Mouse (Mus musculus): Measurements from ENCODE around the gene Ddx18. TPM values are rescaled to one million over a fixed set of nuclear protein-coding genes. Genes with fewer than 3 reads are reported as not detected.

The Ddx18 gene
- polyA plus RNA-seq, 1 experiment from 2014 or later, result 79.7 TPM

DNA sequence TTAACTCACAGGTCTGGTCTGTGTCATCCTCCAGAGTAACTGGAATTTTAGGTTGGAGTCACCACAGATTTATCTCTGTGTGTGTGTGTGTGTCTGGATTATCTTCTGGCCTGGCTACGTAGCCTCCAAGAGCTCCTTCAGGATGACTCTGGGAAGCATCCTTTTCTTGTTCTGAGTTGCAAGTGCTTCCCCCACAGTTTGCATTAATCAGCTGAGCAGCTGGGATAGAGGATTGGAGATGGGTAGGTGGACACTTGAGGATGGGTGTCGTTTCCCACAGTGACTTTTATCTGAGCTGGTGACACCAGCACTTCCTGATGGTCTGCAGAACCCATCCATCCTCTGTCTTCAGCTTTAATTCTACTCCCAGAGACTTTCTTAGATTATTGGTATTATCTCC, 20.9 kb downstream of the Ddx18 start:
- H3K27me3 ChIP-seq (ENCODE audit: control insufficient read depth, insufficient read depth, low read length), result no peaks in the 10 kb centered on the region
- no peaks in the 10 kb centered on the region; the same call in 1 of the 2 replicates for H3K36me3 ChIP-seq (ENCODE audit: control insufficient read depth, insufficient read depth, low read length)
- H3K9me3 ChIP-seq (ENCODE audit: control insufficient read depth, low read length), result no peaks in the 10 kb centered on the region
- 80% methylated on average over 2 of the region's 2 CpGs for WGBS
- H3K27ac ChIP-seq (ENCODE audit: low read depth, low read length), result no peak overlapping the region
- no peak for DNase-seq (ENCODE audit: low spot score)
- no peaks in the 10 kb centered on the region for H3K4me1 ChIP-seq (replicated peaks; ENCODE audit: control insufficient read depth, insufficient read depth, low read length)
- no peak overlapping the region for H3K4me3 ChIP-seq (ENCODE audit: low read depth, low read length)
- no peak overlapping the region for H3K4me2 ChIP-seq (ENCODE audit: low read depth, low read length, severe bottlenecking)
- ATAC-seq (replicated peaks; ENCODE audit: low FRiP score), result no peak
- H3K9ac ChIP-seq (ENCODE audit: low read length), result no peak overlapping the region

DNA sequence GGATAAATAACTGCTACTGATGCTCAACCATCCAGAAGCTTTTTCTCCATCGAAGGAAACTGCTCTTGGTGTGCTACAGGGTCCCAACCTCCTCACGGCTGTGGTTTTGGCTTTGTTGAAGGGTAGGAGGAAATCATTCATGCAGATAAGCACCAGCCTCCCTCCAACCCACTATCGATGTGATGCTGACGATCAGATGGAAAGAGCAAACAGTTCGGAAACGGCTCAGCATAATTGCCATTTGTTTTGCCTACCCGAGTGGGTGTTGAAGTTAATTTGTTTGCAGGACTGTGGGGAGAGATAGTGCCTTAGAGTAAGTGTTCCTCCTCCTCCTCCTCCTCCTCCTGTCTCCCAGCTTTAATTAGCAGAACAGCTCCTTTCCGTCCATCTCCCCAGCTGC, 27.4 kb downstream of the Ddx18 start:
- no peak overlapping the region for H3K4me3 ChIP-seq (ENCODE audit: low read depth, low read length)
- H3K9me3 ChIP-seq (ENCODE audit: control insufficient read depth, low read length), result no peaks in the 10 kb centered on the region
- WGBS, result 73% methylated on average over 8 of the region's 8 CpGs
- H3K4me1 ChIP-seq (replicated peaks; ENCODE audit: control insufficient read depth, insufficient read depth, low read length), result no peaks in the 10 kb centered on the region
- H3K36me3 ChIP-seq (ENCODE audit: control insufficient read depth, insufficient read depth, low read length), result no peaks in the 10 kb centered on the region
- H3K27me3 ChIP-seq (ENCODE audit: control insufficient read depth, insufficient read depth, low read length), result no peaks in the 10 kb centered on the region
- no peak overlapping the region for H3K9ac ChIP-seq (ENCODE audit: low read length)
- DNase-seq (ENCODE audit: low spot score), result no peak
- H3K4me2 ChIP-seq (ENCODE audit: low read depth, low read length, severe bottlenecking), result no peak overlapping the region
- H3K27ac ChIP-seq (ENCODE audit: low read depth, low read length), result no peak overlapping the region
- no peak for ATAC-seq (replicated peaks; ENCODE audit: low FRiP score)

GRCm38 (mm10) chr1:121531439-121531838, 36.4 kb downstream of the Ddx18 start:
- 77% methylated on average over 7 of the region's 7 CpGs for WGBS
- Histone ChIP-seq H3K9ac (ENCODE audit: low read length) (no peak overlapping the region), H3K27me3 (ENCODE audit: control insufficient read depth, insufficient read depth, low read length) (peaks cover 18% of the 10 kb centered on the region), H3K4me2 (ENCODE audit: low read depth, low read length, severe bottlenecking) (no peak overlapping the region), H3K36me3 (ENCODE audit: control insufficient read depth, insufficient read depth, low read length) (no peaks in the 10 kb centered on the region), H3K9me3 (ENCODE audit: control insufficient read depth, low read length) (no peaks in the 10 kb centered on the region), H3K4me1 (replicated peaks; ENCODE audit: control insufficient read depth, insufficient read depth, low read length) (peaks cover 5% of the 10 kb centered on the region; the same call in 1 of the 2 replicates), H3K27ac (ENCODE audit: low read depth, low read length) (no peak overlapping the region), H3K4me3 (ENCODE audit: low read depth, low read length) (no peak overlapping the region)
- no peak for DNase-seq (ENCODE audit: low spot score)
- no peak for ATAC-seq (replicated peaks; ENCODE audit: low FRiP score)

DNA sequence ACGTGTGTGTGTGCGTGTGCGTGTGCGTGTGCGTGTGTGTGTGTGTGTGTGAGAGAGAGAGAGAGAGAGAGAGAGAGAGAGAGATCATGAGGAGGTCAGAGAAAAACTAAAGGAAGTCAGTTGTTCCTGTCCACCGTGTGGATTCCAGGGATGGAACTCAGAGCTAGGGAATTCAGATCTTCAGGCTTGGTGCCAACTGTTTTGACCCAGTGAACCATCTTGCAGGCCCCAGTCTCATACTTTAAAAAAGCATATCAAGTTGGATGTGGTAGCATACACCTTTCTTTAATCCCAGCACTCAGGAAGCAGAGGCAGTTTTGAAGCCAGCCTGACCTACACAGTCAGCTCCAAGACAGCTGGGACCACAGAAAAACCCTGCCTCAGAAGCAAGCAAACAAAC, 38.5 kb downstream of the Ddx18 start:
- no peak for ATAC-seq (replicated peaks; ENCODE audit: low FRiP score)
- Histone ChIP-seq H3K27me3 (ENCODE audit: control insufficient read depth, insufficient read depth, low read length) (peaks cover 18% of the 10 kb centered on the region), H3K9me3 (ENCODE audit: control insufficient read depth, low read length) (no peaks in the 10 kb centered on the region), H3K4me3 (ENCODE audit: low read depth, low read length) (no peak overlapping the region), H3K4me1 (replicated peaks; ENCODE audit: control insufficient read depth, insufficient read depth, low read length) (peaks cover 5% of the 10 kb centered on the region; the same call in 1 of the 2 replicates), H3K27ac (ENCODE audit: low read depth, low read length) (no peak overlapping the region), H3K4me2 (ENCODE audit: low read depth, low read length, severe bottlenecking) (no peak overlapping the region), H3K36me3 (ENCODE audit: control insufficient read depth, insufficient read depth, low read length) (no peaks in the 10 kb centered on the region), H3K9ac (ENCODE audit: low read length) (no peak overlapping the region)
- no peak for DNase-seq (ENCODE audit: low spot score)
- WGBS, result 85% methylated on average over 6 of the region's 6 CpGs

- no peak within 1 kb of the TSS for H3K9ac ChIP-seq (ENCODE audit: low read length)
- no peaks in the 10 kb centered on the region for H3K9me3 ChIP-seq (ENCODE audit: control insufficient read depth, low read length)
- DNase-seq (ENCODE audit: low spot score) (peak; percentile 77), ATAC-seq (replicated peaks; ENCODE audit: low FRiP score) (peak; percentile 96)
- WGBS, result 8% methylated on average over 11 of the region's 11 CpGs
- H3K27me3 ChIP-seq (ENCODE audit: control insufficient read depth, insufficient read depth, low read length), result peaks cover 18% of the 10 kb centered on the region
- no peak within 1 kb of the TSS for H3K27ac ChIP-seq (ENCODE audit: low read depth, low read length)
- peak within 1 kb of the TSS; percentile 64 for H3K4me2 ChIP-seq (ENCODE audit: low read depth, low read length, severe bottlenecking)
- H3K36me3 ChIP-seq (ENCODE audit: control insufficient read depth, insufficient read depth, low read length), result no peaks in the 10 kb centered on the region
- H3K4me1 ChIP-seq (replicated peaks; ENCODE audit: control insufficient read depth, insufficient read depth, low read length), result peaks cover 5% of the 10 kb centered on the region; the same call in 1 of the 2 replicates
- peak within 1 kb of the TSS; percentile 21 for H3K4me3 ChIP-seq (ENCODE audit: low read depth, low read length)
Observed at GRCm38 (mm10) chr1:121528399-121528720, 39.4 kb downstream of the Ddx18 start, which contains the start of gene Htr5b. Gene Htr5b (minus strand): TSS chr1:121528465.

GRCm38 (mm10) chr1:121527600-121528398, 40.0 kb downstream of the Ddx18 start:
- H3K27me3 ChIP-seq (ENCODE audit: control insufficient read depth, insufficient read depth, low read length), result peaks cover 18% of the 10 kb centered on the region
- peak; percentile 45 for ATAC-seq (replicated peaks; ENCODE audit: low FRiP score)
- no peaks in the 10 kb centered on the region for H3K9me3 ChIP-seq (ENCODE audit: control insufficient read depth, low read length)
- no peak overlapping the region for H3K9ac ChIP-seq (ENCODE audit: low read length)
- H3K4me3 ChIP-seq (ENCODE audit: low read depth, low read length), result peak overlapping the region; percentile 21
- no peak overlapping the region for H3K27ac ChIP-seq (ENCODE audit: low read depth, low read length)
- no peaks in the 10 kb centered on the region for H3K36me3 ChIP-seq (ENCODE audit: control insufficient read depth, insufficient read depth, low read length)
- H3K4me2 ChIP-seq (ENCODE audit: low read depth, low read length, severe bottlenecking), result peak overlapping the region; percentile 64
- DNase-seq (ENCODE audit: low spot score), result peak; percentile 54
- H3K4me1 ChIP-seq (replicated peaks; ENCODE audit: control insufficient read depth, insufficient read depth, low read length), result peaks cover 5% of the 10 kb centered on the region; the same call in 1 of the 2 replicates
- 12% methylated on average over 55 of the region's 55 CpGs for WGBS

DNA sequence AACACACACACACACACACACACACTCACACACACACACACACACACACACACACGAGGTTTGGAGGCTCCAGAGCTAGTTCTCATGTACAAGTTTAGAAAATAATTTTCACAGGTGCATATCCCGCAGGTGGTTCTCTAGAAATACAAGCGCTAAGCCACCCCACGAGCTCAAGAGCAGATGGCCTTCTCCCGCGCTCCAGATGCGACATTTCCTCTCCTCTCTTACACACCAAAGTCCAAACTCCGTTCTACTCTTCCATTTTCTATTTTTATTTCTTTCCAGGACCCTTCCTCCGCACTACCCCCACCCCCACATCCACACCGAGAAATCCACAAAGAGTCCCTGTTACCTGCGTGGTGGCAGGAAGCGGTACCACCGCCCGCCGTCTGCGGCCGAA, 40.7 kb downstream of the Ddx18 start:
- no peaks in the 10 kb centered on the region for H3K9me3 ChIP-seq (ENCODE audit: control insufficient read depth, low read length)
- H3K4me2 ChIP-seq (ENCODE audit: low read depth, low read length, severe bottlenecking), result peak overlapping the region; percentile 64
- peaks cover 5% of the 10 kb centered on the region; the same call in 1 of the 2 replicates for H3K4me1 ChIP-seq (replicated peaks; ENCODE audit: control insufficient read depth, insufficient read depth, low read length)
- H3K27me3 ChIP-seq (ENCODE audit: control insufficient read depth, insufficient read depth, low read length), result peaks cover 18% of the 10 kb centered on the region
- ATAC-seq (replicated peaks; ENCODE audit: low FRiP score), result no peak
- no peaks in the 10 kb centered on the region for H3K36me3 ChIP-seq (ENCODE audit: control insufficient read depth, insufficient read depth, low read length)
- H3K4me3 ChIP-seq (ENCODE audit: low read depth, low read length), result peak overlapping the region; percentile 21; the same call in 1 of the 2 replicates
- H3K9ac ChIP-seq (ENCODE audit: low read length), result no peak overlapping the region
- 46% methylated on average over 17 of the region's 17 CpGs for WGBS
- no peak for DNase-seq (ENCODE audit: low spot score)
- H3K27ac ChIP-seq (ENCODE audit: low read depth, low read length), result no peak overlapping the region

DNA sequence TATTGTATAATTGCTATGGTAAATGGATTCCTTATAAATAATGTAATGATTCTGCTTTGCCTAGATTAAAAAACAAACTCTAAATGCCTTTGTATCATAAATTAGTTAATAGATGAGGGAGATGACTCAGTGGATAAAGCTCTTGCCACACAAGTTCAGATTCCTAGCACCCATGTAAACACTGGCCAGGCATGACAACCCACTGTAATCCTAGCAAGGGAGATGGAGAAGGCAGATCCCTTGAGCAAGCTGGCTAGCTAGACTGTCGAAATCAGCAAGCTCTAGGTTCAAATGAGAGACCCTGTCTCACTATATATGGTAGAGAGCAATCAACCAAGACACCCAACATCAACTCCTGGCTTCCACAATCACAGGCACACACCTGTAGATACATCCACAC, 49.2 kb downstream of the Ddx18 start:
- Histone ChIP-seq H3K4me3 (ENCODE audit: low read depth, low read length) (no peak overlapping the region), H3K27ac (ENCODE audit: low read depth, low read length) (no peak overlapping the region), H3K4me1 (replicated peaks; ENCODE audit: control insufficient read depth, insufficient read depth, low read length) (no peaks in the 10 kb centered on the region), H3K36me3 (ENCODE audit: control insufficient read depth, insufficient read depth, low read length) (no peaks in the 10 kb centered on the region), H3K9me3 (ENCODE audit: control insufficient read depth, low read length) (no peaks in the 10 kb centered on the region), H3K9ac (ENCODE audit: low read length) (no peak overlapping the region), H3K4me2 (ENCODE audit: low read depth, low read length, severe bottlenecking) (no peak overlapping the region), H3K27me3 (ENCODE audit: control insufficient read depth, insufficient read depth, low read length) (no peaks in the 10 kb centered on the region)
- no peak for ATAC-seq (replicated peaks; ENCODE audit: low FRiP score)
- DNase-seq (ENCODE audit: low spot score), result no peak
- WGBS, result 84% methylated on average over 1 of the region's 1 CpGs

- Histone ChIP-seq H3K9ac (ENCODE audit: low read length) (no peak overlapping the region), H3K4me3 (ENCODE audit: low read depth, low read length) (no peak overlapping the region), H3K27ac (ENCODE audit: low read depth, low read length) (no peak overlapping the region), H3K27me3 (ENCODE audit: control insufficient read depth, insufficient read depth, low read length) (no peaks in the 10 kb centered on the region), H3K9me3 (ENCODE audit: control insufficient read depth, low read length) (no peaks in the 10 kb centered on the region), H3K4me2 (ENCODE audit: low read depth, low read length, severe bottlenecking) (no peak overlapping the region), H3K36me3 (ENCODE audit: control insufficient read depth, insufficient read depth, low read length) (no peaks in the 10 kb centered on the region), H3K4me1 (replicated peaks; ENCODE audit: control insufficient read depth, insufficient read depth, low read length) (no peaks in the 10 kb centered on the region)
- WGBS, result 93% methylated on average over 2 of the region's 2 CpGs
- DNase-seq (ENCODE audit: low spot score) (no peak), ATAC-seq (replicated peaks; ENCODE audit: low FRiP score) (no peak)
Observed at GRCm38 (mm10) chr1:121511966-121512365, 55.8 kb downstream of the Ddx18 start.

Measured in forebrain, embryonic 11.5 days (tissue).